Mouse (Mus musculus) brain, embryonic 14.5 days (tissue): ENCODE results near the gene Rgs8.

Source experiments
- CTCF ChIP-seq: fragments of 200-500 bp; IDR thresholded peaks from 2 replicates; pipeline ENCODE4 v1.5.1; 2012; ENCODE audit warnings: inconsistent platforms, mild to moderate bottlenecking, moderate library complexity, borderline replicate concordance; ENCODE audit not compliant: insufficient read depth, insufficient read length; ENCODE audit errors: extremely low read depth
- POLR2A ChIP-seq: fragments of 200-500 bp; IDR thresholded peaks from 2 replicates; pipeline ENCODE4 v1.6.1; 2012; ENCODE audit warnings: mild to moderate bottlenecking, inconsistent platforms, borderline replicate concordance; ENCODE audit not compliant: poor library complexity, insufficient read depth, insufficient read length, severe bottlenecking; ENCODE audit errors: extremely low read depth

DNA sequence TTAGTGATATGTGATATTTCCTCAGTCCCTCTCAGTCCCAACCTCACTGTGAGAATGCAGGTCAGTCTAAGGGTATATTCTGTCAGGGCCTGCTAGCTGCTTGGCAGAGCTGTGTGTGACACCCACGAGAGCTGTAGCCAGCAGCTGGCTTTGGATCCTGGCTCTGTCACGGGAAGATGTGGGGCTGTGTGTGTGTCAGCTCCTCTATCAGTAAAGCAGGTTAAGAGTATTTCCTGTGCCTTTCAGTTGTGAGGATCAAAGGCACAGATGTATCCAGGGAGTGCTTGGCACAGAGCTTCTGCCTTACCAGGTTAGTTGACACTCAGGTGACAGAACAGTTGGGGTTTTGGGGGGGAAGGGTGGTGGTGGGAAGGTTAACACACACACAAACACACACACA lies 77.0 kb downstream of the Rgs8 start:
- TF ChIP-seq POLR2A (no peak), CTCF (no peak)
